Mouse (Mus musculus) left cerebral cortex, adult 6 months (tissue): Measurements from ENCODE around the gene Dnajb6. TPM values are rescaled to one million over a fixed set of nuclear protein-coding genes. Genes with fewer than 3 reads are reported as not detected.

Experiments used
- long read RNA-seq, 2 experiments: library from polyadenylated mRNA; unstranded; transcript quantifications; one replicate each; pipeline ENCODE4 v2.0.0; 2019 to 2020
- polyA plus RNA-seq: library from polyadenylated mRNA; unstranded; fragments of <200 nt; fragmentation: Nextera tagmentation; gene quantifications from 2 replicates; pipeline ENCODE4 v1.2.3, GENCODE M21; 2021

The Dnajb6 gene
- polyA plus RNA-seq: 258 and 288 TPM in 2 replicates
- long read RNA-seq, experiment 1, transcript Dnajb6-203 (8 exons, 1,605 nt): major isoform, 864 of 1,058 reads
- long read RNA-seq, experiment 1, transcript Dnajb6-201 (10 exons, 2,918 nt): minor isoform, 125 of 1,058 reads
- long read RNA-seq, experiment 1, partial matches to known transcripts: 16 of 1,058 reads
- long read RNA-seq, experiment 1, other reads (novel, unspliced or antisense): 51 of 1,058 reads
- long read RNA-seq, experiment 2, transcript Dnajb6-201 (10 exons, 2,918 nt): minor isoform, 5 of 378 reads
- long read RNA-seq, experiment 2, transcript Dnajb6-203 (8 exons, 1,605 nt): major isoform, 298 of 378 reads
- long read RNA-seq, experiment 2, transcript Dnajb6-205 (2 exons, 821 nt): minor isoform, 15 of 378 reads
- long read RNA-seq, experiment 2, partial matches to known transcripts: 50 of 378 reads
- long read RNA-seq, experiment 2, other reads (novel, unspliced or antisense): 10 of 378 reads

DNA sequence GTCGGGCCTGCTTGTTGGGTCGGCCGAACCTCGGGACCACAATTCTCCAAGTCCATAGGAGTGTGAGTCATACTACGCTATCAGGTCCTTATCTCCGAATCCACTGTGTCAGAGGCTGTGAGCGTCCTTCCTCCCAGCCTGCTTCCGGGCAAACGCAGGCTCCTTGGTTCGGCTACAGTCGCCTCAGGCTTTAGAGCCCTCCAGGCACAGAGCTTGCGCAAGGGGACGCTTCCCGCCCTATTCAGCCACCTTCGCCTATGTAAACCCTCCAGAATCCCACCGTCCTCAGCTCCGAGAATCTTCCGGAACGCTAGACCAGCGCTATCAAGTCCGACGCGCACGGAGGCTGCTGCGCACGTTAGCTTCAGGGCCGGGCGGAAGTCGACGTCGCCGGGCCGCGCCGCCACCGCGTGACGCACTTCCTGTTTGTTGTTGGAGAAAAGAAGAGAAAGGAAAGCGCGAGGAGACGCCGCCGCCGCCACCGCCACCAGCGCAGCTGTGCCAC, at the start of gene Dnajb6, which contains the start of gene Gm5129:
TSS of gene Dnajb6 (plus strand) at position 132 of the 505 bp plus-strand sequence.
TSS of gene Gm5129 (minus strand) at position 380 of the 505 bp plus-strand sequence.

Other genes with a start within 250 kb of the Dnajb6 start
- gene Ube3c, start 166.4 kb upstream of the Dnajb6 start, polyA plus RNA-seq: 13.5 and 14.8 TPM in 2 replicates
- not detected in 2 replicates for gene Gm5129, start 248 bp downstream of the Dnajb6 start, polyA plus RNA-seq